Mouse (Mus musculus) effector memory CD4-positive, alpha-beta T cell, adult 7 months (primary cell): ENCODE measurements around the gene 1700123L14Rik. TPM values are rescaled to one million over a fixed set of nuclear protein-coding genes. Genes with fewer than 3 reads are reported as not detected.

Source experiments
- polyA plus RNA-seq: library from polyadenylated mRNA; unstranded; fragments of 100-300 nt; shearing (Covaris generic); gene quantifications from one replicate; pipeline ENCODE4 v1.2.1, GENCODE M21; 2017

The 1700123L14Rik gene
- polyA plus RNA-seq, result not detected

GRCm38 (mm10) chr6:96165818-96166379, at the start of gene 1700123L14Rik:
Gene 1700123L14Rik, minus strand, starts transcription at chr6:96166243.

Other genes starting within 250 kb of the 1700123L14Rik start
- gene Fam19a1, start 53.1 kb downstream of the 1700123L14Rik start, polyA plus RNA-seq, result 0.16 TPM